Mouse (Mus musculus): ENCODE measurements around the gene Tmem69.

Tmem69 gene

DNA sequence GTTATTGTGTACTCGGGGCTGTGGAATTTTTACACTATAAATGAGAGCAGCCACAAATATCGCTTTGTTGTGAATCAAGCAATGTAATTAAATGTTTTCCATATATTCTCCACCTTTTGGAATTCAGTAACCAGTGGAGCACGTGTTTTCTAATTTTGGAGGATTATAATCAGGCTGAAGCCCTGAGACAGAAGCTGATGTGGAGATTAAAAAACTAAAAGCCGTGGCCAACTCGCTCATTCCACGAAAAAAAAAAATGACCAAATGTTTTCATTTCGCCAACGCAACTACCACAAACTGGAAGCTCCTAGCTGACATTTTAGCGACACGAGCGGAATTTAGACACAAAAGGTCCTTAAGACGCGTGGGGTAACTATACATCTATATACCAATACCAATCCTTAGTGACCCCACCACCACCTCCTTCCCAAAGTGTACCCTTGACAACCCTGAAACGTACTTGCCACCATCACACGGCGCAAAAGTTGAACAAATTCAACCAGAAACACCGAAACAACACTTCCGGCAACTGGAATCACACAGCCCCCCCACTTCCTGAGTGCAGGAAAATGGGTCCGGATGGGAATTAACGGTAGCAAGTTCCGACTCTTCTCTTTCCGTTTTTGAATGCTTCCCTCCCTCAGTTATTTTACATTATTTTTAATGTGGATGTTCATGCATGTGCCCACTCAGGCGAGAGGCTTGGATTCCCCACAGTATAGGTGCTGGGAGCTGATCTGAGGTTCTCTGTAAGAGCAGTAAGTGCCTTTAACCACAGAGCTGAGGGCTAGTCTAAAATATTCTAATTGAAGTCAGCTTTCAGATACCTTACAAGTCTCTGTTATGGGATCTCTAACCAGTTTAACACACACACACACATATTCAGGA lies at the start of gene Tmem69:
Tmem69 (minus strand) TSS at position 524 of the 888 bp plus-strand sequence.
- DNase-seq, result peak; percentile 85 to 88

DNA sequence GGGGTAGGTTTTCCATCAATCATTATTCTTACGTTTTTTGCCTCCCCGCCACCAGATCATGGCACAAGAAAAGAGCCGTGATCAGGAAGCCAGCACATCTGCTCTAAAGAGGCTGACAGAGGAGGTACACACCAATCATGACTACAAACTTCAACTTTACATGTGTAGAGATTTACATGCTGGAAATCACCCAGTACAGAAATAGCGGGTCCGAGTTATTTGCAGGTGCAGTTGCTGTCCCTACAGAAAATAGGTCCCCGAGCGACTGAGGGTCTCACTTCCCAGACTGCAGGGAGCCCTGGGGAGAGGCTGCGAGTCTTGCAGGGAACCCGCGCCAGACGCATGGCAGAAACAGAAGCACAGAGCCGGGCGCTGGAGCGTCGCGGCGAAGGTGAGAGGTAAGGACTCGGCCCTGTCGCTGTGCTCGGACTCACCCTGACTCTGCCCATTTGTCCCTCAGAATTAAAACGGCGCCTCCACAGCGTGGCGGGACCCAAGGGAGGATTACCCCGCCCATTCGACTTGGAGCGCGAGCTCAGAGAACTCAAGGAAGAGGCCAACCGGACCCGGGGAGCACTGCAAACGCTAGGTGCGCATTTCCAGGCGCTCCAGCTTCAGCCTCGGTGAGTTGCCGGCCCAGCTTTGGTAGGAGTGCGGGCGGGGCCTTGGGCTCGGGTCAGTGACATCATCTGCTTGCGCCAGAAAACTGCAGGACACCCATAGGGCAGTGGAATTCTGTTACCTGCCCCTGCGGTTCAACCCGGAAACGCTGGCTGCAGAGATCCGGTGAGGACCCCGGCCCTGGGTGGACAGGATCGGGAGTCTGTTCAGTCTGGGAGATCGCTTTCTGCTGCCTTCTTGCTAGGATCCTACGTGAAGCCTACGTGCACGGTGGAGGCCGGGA lies 41.5 kb upstream of the Tmem69 start:
- DNase-seq, result peak; percentile 95 to 96

DNA sequence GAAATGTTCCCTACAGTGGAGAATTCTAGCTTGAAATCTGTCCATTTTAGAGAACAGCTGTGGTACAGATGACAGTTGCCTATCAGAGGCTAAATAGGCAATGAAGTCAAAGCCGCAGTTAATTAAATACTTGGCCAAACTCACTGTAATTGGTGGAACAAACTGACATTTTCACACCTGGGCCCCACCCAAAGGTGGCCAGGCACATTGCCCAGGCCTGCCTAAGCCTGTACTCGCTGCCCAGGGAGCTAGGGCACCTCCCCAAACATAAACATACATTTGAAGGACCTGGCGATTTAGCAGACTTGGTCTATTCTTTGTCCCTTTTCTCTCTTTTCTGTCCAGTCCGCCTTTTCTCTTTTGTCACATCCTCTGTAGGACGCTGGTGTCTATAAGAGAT lies 40.6 kb upstream of the Tmem69 start, which contains the start of gene Ccdc17:
Ccdc17 (plus strand) TSS at position 276 of the 400 bp plus-strand sequence.
- peak in 1 of 2 experiments; percentile 28 for DNase-seq

DNA sequence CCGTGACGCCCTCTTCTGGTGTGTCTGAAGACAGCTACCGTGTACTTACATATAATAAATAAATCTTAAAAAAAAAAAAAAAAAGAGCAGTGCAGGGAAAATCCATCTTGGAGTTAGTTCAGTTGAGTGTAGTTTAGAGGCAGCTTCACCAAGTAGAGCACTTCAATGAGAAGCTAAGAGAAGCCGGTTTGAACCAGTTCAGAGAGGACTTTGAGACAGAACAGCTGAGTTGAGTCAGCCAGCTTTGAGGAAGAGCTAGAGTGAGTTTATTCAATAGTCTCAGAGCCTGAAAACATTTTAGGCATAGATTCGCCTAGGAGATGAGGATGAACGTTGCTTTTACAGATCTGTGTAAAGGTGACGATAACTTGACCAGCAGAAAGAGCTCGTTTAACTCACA lies 40.1 kb upstream of the Tmem69 start:
- DNase-seq, result peak; percentile 17 to 26

DNA sequence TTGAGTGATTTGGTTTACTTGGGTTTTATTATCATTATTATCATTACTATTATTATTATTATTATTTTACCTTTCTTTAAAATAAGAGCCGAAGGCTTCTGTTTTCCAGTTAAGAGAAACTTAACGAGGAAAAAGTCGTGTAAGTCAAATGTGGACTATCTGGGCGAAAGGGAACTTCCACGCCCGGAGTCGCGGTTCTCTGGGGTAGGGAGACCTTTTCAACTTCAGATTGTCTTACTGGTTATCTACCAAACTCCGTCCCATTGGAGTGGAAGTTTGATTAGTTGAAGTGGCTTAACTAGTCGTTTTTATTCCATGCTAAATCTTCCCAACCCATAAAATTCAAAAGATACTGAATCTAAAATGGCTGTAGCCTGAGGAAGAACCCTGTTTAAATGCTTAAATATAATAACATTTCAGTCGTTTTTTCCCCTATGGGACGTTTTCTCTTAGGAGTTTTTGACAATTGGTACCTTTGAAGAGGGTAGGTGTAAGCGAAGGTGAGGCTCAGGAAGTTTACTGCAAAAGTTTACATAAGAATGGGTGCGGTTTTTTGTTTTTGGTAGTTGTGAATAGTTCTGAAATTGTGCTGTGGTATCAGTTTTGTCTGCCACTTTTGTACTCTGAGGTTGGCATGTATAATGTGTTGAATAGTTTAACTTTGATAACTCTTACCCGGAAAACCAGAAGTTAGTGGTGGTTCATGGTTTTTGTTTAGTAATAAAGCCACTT lies 2.6 kb upstream of the Tmem69 start:
- DNase-seq, result no peak

DNA sequence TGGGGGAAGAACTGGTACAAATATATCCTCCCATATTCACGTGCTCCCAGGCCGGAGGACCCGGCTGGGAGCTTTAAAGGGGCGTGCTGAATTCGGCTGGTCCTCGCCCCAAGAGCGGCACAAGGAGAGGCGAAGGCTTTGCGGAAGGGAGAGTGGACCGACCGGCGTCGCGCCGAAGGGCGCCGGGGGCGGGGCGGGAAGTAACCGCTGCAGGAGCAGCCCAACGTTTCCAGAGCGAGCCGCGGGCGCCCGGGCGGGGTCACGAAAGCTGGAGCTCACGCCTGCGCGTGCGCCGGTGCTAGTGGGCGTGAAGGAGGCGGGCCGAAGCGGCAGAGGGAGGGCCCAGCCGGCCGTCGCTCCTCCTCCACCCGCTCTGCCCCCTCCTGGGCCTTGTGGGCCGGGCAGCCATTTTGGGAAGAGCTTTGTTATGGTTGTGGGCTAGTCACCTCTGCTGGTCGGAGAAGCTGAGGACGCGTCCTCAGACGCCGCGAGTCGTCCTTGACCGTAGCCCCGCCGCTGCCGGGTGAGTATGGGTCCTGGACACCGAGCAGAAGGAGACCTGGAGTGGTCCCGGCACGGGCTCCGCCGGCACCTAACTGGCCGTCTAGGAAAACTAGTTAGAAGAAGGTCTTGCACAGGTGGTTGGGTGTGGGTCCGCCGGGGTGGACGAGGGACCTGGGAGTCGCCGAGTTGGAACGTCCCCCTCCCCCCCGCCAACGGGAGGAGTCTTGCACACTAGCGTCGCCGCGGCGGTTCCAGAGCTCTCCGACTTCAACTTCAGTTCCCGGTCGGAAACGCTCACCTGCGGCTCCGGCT lies 1.8 kb upstream of the Tmem69 start, which contains the start of gene Gpbp1l1:
Gpbp1l1 (plus strand) TSS at position 353 of the 816 bp plus-strand sequence.
- DNase-seq, result peak; percentile 98 to 99

DNA sequence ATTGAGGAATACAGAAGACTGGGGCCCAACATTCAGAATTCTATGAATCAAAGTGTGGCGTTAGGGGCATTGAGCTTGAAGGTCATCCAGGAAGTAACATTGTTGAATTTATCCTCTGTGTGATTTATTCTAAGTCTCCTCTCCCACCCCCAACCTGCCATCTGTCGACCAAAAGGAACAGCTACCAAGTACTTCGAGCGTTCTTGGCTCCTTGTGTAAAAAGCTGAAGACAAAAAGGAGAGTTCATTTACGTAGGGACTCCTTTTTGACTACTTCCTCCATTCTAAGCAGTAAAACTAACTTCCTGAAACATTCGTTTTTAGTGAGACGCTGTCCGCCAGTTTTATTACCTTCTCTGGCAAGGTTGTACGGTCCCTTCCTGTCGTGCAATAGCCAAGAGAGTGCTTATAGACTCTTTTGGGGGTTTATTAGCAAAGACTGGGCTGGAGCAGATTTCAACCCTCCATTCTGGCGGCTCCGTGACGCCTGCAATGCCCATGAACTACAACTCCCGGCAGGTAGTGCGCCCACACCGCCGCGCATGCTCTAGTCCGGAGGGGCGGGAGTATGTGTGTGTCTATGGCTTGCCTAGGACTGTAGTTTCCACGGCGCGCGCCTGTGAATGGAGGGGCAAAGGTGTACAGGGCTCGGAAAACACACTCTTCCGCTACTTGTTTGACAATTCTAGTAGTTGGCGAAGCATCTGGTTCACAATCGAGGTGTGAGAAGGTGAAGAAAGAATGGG lies 997 bp upstream of the Tmem69 start:
- DNase-seq, result peak; percentile 96

DNA sequence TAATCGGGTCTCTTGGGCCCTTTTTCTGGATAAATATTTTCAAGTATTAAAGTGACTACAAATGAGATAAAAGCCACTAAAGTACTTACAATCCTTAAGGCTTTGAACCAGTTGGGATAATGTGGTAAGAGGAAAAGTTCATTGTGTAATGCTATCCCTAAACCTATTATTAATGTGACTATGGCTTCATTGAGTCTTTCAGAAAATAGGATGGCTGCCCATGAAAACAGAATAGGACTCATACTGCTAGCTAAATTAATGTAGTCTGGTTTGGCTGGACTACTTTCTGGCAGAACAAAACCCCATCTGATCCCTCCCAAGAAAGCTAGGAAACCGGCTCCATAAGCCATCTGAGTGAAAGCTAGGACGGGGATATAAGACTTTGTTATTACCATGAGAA lies 2.7 kb downstream of the Tmem69 start:
- no peak for DNase-seq

DNA sequence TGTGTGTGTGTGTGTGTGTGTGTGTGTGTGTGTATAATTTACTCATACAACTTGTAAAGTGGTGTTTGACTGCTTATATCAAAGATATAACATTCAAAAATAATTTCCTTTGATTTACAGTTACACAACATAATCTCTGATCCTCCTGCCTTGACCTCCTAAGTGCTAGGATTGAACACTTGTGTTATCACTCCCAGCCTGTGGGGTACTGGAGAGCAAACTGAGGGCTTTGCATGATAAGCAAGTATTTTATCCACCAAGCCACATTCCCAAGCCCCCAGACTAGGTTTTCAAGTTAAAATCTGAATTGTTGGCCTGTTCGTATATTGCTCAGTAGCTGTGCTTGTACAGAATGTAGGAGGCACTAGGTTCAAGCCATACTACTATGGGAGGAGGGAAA lies 5.3 kb downstream of the Tmem69 start:
- DNase-seq, result no peak

DNA sequence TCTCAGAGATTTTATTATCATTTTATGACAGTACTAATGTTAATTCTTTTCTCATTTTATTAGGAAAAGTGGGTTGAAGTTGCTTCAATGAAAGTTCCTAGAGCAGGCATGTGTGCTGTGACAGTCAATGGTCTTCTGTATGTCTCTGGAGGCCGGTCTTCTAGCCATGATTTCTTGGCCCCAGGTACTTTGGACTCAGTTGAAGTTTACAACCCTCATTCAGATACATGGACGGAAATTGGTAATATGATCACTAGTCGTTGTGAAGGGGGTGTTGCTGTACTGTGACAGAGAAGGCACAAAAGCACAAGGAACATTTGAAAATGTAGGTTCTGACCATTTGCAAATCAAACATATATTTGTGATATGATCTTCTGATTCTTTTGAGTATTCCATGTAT lies 18.0 kb downstream of the Tmem69 start:
- DNase-seq, result no peak

DNA sequence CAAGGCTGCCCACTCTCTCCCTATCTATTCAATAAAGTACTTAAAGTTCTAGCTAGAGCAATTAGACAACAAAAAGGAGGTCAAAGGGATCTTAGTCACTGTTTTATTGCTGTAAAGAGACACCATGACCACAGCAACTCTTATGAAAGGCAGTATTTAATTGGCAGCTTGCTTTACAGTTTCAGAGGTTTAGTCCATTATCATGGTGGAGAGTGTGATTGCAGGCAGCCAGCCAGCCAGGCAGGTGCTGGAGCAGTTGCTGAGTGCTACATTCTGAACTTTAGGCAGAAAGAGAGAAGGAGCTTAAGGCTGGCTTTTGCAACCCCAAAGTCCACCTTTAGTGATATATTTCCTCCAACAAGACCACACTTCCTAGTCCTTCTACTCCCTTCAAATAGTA lies 19.4 kb downstream of the Tmem69 start:
- DNase-seq, result no peak

DNA sequence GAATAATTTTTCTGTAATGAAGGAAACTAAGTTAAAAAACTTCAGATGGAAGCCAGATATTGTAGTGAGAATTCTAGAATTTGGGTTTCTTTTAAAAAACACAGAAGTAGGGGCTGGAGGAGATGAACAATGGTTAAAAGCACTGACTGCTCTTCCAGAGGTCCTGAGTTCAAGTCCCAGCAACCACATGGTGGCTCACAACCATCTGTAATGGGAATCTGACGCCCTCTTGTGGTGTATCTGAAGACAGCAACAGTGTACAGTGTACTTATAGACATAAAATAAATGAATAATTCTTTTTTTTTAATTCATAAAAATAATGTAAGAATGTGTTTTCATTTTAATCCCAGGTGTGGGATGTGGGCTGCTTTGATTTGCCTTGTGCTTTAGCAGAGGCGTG lies 24.6 kb downstream of the Tmem69 start:
- DNase-seq, result no peak

DNA sequence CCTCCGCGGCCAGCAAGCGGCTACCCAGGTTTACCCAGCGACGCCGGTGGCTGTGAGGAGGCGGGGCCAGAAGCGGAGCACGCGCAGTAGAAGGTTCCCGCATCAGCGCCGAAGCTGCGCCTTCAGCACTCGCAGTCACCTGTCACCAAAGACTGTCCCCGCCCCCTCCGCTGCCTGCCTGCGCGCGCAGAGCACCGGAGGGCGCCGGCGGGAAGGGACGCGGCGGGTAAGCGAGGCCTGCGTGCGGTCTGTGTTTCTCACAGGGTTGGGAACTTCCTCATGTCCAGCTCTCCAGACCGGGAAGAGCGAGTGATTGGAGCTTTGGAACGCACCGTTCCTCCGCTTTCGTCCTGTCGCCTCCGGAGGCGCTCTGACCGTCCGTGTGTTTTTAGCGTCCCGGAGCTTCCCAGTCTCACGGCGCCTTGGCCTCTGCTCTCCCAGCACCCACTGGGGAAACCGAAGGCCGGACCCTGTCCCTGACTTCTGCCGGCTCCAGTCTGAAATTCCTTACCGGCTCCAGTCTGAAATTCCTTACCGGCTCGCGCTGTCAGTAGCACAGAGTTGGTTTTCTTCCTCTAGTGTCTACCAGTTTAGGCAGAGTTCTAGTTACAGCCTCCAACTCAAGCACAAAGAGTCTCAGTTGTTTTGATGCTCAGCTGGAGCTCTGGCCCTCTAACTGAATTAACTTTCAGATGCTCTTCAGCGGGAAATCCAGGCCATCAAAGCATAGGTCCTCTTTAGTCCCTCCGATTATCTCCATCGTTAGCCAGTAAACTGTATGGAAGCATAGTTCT lies 48.1 kb downstream of the Tmem69 start, which contains the start of gene Ipp:
Ipp (plus strand) TSS at position 125 of the 794 bp plus-strand sequence.
- DNase-seq, result peak; percentile 97 to 99

DNA sequence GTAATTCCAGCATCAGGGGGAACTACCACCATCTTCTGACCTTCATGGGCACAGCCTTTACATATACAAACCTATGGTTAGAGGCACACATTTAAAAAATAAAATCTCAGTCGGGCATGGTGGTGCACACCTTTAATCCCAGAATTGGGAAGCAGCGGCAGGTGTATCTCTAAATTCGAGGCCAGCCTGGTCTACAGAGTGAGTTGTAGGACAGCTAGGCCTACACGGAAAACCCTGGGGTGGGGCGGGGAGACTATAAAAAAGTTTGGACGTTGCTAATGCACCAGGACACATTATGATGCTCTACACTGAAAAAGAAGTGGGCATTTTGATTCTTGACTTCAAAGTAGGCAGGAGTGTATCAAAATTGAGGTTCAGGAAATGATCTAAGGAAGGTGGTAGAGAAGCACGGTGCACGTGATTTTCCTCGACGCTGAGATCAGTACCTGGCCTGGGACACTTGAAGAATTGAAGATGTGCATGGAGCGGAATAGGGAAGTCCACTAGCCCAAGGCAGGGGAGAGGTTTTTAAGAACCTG lies 48.8 kb downstream of the Tmem69 start:
- peak in 1 of 2 experiments; percentile 20 for DNase-seq
